Mouse (Mus musculus) adrenal gland, adult 10 weeks (tissue): Measurements from ENCODE around the gene Tspan6. TPM values are rescaled to one million over a fixed set of nuclear protein-coding genes. Genes with fewer than 3 reads are reported as not detected.

Experiments used
- polyA plus RNA-seq: library from polyadenylated mRNA; stranded (reverse); fragments of 350-450 nt; fragmentation: Illumina TruSeq; extraction: RNeasy Lipid Tissue Mini Kit (QIAGEN cat#74804); gene quantifications from one replicate; pipeline ENCODE4 v1.2.3, GENCODE M21; 2014; ENCODE audit warnings: low read depth, low replicate concordance

Gene Tspan6
- polyA plus RNA-seq, result 78.6 TPM

GRCm38 (mm10) chrX:133898014-133898542 is at the start of gene Tspan6:
TSS of gene Tspan6 (minus strand) at chrX:133898429.

GRCm38 (mm10) chrX:133908261-133908660 is 10.0 kb upstream of the Tspan6 start, which contains the start of gene Srpx2:
TSS of gene Srpx2 (plus strand) at chrX:133908426.

GRCm38 (mm10) chrX:133850680-133851079 is 47.5 kb downstream of the Tspan6 start, which contains the start of gene Tnmd:
TSS of gene Tnmd (plus strand) at chrX:133850980.

Other genes starting within 250 kb of the Tspan6 start
- gene Pcdh19, start 209.4 kb downstream of the Tspan6 start, polyA plus RNA-seq, result 17.1 TPM
- 0.58 TPM for gene Tnmd, start 47.4 kb downstream of the Tspan6 start, polyA plus RNA-seq
- gene Srpx2, start 10.0 kb upstream of the Tspan6 start, polyA plus RNA-seq, result 3.0 TPM
- 18.4 TPM for gene Sytl4, start 83.4 kb upstream of the Tspan6 start, polyA plus RNA-seq
- 70.4 TPM for gene Cstf2, start 160.8 kb upstream of the Tspan6 start, polyA plus RNA-seq